Mouse (Mus musculus) T-helper 17 cell (primary cell): ENCODE data around the gene Clstn2.

Experiments used
- in situ Hi-C, 2 experiments: fragments of 300-600 bp; cut with MboI, MseI; formaldehyde crosslinking; loops; 1 replicate in 1 of 2; 2 replicates in 1 of 2; pipeline ENCODE4 v1.15.1; 2025; ENCODE audit warnings: high pct_unique_total_duplicates in 2 of 2

Gene Clstn2

GRCm38 (mm10) chr9:97774991-97775390 lies 258.0 kb downstream of the Clstn2 start:
- in situ Hi-C loops, result no loop called here

DNA sequence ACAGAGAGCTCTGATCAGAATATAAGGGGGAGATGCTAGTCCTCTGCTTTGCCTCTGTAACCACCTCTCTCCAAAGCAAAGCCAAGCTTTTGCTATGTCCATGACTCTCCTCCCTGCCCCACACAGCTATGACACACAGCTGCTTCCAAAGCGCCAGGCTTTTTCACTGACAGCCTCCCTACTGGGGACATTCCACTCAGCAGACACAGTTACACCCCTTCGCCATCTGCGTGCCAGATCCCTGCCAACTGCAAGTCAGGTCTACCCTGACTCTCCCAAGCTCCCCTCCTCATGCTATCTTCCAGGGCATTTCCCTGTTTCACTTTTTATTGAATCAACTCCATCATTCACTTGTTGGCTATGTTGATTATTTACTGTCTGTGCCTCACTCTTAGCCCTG lies 259.1 kb downstream of the Clstn2 start:
- in situ Hi-C loops, result no loop called here

DNA sequence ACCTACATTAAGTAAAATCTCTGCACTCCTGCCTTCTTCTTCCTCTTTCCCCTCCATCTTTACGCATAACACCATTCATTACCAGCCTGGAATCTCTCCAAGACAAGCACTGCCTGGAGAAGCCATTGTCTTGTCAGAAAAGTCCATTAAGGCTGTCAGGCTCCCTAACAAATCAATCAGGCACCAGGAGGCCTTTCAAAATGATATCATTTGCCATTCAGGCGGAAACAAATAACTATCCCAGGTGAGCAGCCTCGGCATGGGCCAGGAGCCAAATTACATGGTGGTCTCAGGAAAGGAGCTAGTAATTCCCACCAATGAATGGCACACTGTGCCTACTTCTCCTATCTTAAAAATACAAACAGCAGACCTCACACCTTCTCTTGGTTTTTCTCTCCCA lies 260.6 kb downstream of the Clstn2 start:
- in situ Hi-C loops, result no loop called here

DNA sequence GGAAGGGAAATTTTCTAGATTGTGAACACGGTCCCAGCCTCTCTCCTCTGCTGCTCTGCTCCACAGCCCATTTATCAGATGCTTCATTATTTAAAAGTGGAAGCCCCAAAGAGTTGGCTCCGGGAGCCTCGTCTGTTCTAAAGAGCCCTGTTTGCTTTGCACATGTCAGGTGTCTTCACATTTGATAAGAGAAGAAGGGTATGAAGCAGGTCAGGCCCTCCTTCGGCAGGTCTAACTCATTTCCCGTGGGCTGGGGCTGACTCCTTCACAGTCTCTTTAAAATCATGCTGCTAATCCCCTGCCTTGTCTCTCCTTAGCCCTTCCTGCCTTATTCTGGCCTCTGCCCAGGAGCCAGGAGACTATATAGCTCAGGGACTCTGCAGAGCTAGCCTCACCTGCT lies 263.6 kb downstream of the Clstn2 start:
- in situ Hi-C loops, result no loop called here

DNA sequence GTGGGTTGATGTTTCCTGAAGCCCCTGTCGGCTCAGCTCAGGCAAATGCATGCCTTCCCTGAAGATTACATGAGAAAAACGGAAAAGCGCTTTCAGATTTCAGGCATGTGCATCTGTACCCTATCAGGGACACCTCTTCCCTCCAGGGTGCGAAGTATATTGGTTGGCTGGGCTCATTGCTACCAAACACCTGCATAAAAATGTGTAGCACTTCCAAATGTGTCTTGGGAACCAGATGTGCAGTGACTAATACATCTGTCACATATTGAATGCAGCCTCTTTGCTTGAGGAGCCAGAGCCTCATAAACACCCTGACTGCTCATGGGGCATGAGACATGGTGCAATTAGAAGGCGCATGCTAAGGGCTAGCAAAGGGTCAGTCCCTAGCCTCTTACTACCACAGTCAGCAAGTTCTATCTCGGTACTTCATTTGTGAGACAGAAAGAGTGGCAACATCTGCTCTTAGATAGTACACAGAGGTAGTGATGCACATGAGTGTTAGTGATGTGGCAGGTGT lies 267.7 kb downstream of the Clstn2 start:
- in situ Hi-C loops, result no loop called here

GRCm38 (mm10) chr9:97763048-97763447 lies 269.9 kb downstream of the Clstn2 start:
- in situ Hi-C loops, result no loop called here

DNA sequence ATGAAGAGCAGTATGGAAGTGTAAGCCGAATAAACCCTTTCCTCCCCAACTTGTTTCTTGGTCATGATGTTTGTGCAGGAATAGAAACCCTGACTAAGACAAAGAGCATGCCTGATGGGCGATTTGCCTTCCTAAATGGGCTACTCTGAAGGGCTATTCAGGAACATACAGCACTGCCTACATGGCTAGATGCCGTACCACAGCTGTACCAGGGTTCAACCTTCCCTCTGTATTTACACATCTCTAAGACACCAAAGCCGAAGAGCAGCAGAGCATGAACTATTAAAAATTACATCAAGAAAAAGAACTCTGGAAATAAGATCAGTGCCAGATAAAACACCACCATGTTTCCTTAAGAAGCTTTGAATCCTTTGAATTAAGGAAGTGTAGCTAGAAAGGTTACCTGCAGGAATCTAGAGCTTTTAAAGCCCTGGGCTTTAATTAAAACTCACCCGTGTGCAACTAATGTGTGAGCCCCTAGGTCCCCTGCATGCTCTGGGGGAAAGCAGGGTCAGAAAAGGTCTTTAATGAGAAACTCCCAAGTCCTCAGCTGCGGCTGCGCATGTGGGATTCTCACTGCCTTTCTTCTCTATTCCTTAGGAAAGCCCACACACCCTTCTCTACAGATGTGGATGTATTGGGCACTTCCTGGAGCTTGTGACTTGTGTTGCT lies 277.2 kb downstream of the Clstn2 start:
- in situ Hi-C loops, result no loop called here

GRCm38 (mm10) chr9:97753715-97754114 lies 279.3 kb downstream of the Clstn2 start:
- in situ Hi-C loops, result no loop called here

DNA sequence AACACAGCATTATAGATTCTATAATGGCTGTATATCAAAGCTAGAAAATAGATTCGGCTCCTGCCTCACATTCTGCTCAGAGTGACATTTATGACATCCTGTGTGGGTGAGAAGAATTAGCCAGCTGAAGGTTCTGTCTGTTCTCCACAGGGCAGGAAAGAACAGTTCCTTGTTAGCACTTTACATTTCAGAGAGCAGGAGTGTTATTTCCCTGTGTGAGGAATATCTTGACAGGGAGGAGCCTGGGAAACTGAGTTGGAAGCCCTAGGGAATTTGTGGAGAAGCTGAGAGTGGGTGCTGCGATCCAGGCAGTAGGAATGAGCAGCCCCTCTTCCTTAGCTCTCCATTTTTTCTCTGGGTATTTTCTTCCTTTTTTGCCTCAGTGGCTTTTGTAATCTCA lies 286.4 kb downstream of the Clstn2 start:
- in situ Hi-C loops, result no loop called here

- in situ Hi-C loops, result no loop called here
Observed at GRCm38 (mm10) chr9:97727715-97728486, 305.1 kb downstream of the Clstn2 start.

- in situ Hi-C loops, result no loop called here
Observed at GRCm38 (mm10) chr9:97717728-97718127, 315.3 kb downstream of the Clstn2 start.

DNA sequence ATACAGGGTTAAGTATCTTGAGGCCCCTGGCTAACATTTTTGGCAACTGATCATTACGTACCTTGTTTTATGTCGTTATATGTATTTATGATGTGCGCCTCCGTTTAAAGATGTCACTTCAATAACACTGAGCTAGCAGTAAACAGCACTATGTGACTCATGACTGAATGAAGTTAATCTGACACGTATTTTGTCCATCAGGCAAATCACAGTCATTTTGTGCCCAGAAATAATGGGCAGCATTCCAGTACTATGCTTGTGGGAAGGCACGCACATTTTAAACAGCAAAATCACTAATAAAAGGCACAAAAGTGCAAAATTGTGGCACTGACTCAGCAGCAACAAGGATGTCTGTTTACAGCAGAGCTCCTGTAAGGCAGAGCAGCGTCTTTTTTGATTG lies 316.0 kb downstream of the Clstn2 start:
- in situ Hi-C loops, result no loop called here

DNA sequence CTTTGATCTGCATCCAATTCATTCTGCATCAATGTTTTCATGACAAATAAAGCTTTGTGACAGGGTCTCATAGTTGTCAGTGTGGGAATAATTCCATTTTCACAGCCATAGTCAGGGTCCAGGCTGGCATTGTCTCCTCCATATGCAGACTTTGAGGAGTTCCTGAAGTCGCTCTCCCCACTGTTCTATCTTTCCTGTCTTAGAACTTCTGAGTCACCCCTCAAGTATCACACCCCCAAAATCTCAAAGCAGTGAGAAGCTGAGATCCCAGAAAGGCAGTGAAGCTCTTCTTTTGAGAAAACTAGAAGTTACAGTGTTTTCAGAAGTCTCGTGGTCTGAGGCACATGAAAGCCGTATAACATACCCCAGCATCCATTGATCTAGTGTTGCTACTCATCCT lies 320.1 kb downstream of the Clstn2 start:
- in situ Hi-C loops, result no loop called here

- in situ Hi-C loops, result no loop called here
Observed at GRCm38 (mm10) chr9:97703901-97704503, 329.0 kb downstream of the Clstn2 start.

DNA sequence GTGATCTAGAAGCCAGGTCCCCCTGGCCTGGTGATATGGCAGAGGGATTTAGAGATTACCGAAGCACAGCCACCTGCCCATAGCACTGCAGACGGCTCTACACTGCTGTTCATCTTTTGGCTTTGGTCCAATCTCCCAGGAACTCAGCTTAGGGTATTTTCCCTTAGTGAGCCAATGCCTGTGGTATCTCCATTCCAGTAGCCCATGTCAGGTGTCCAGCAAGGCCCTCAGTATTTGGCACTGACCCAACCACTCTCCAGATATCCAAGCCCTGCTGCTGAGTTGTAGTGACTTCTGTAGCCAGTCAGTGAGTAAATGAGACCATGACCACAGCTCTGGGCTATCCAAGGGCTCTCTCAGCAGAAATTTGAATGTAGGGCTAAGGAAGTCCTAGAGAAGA lies 330.0 kb downstream of the Clstn2 start:
- in situ Hi-C loops, result no loop called here

GRCm38 (mm10) chr9:97699983-97700382 lies 333.0 kb downstream of the Clstn2 start:
- in situ Hi-C loops, result no loop called here

DNA sequence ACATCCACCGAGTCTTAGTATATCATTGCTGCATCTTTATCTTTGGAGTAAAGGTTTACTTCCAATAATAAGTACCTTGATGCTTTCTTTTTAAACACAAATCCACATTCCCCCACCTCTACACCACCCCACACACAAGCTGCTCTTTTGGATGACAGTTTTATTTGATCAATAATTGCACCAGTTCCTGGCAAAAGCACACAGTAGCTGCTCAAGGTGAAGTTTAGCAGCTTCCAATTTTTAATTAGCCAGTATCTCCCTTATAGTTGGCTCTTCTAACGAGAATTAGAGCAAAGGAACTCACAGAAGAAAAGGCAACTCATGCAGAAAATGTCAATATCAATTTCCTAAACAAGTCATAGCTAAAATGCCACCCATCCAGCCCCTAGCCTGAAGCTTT lies 334.0 kb downstream of the Clstn2 start:
- in situ Hi-C loops, result no loop called here

- in situ Hi-C loops, result no loop called here
Observed at GRCm38 (mm10) chr9:97698071-97698470, 334.9 kb downstream of the Clstn2 start.

GRCm38 (mm10) chr9:97696655-97697235 lies 336.2 kb downstream of the Clstn2 start:
- in situ Hi-C loops, result no loop called here

DNA sequence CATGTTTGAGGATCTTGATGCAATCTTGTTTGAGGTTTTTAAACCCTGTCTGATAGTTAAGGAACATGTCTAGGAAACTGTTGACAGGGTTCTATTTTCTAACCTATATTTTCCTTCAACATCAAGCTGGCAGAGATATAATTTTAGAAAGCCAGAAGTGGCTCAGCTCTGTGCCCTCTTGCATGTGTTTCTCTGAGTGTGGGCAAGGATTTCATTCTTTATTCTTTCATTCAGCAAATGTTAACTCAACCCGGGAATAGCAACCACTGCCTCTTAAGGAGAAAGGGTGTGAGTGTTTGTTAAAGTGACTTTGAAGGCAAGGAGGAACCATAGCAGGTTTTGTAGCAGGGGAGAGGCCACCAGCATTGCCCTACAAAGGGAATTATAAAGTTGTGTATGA lies 337.7 kb downstream of the Clstn2 start:
- in situ Hi-C loops, result no loop called here

GRCm38 (mm10) chr9:97686826-97687425 lies 346.1 kb downstream of the Clstn2 start:
- in situ Hi-C loops, result no loop called here

GRCm38 (mm10) chr9:97685664-97686063 lies 347.3 kb downstream of the Clstn2 start:
- in situ Hi-C loops, result no loop called here
